Mouse (Mus musculus) erythroblast, embryonic 14.5 days (primary cell): ENCODE data around the gene Ddx18. TPM values are rescaled to one million over a fixed set of nuclear protein-coding genes. Genes with fewer than 3 reads are reported as not detected.

ENCODE experiments used
- H3K27me3 ChIP-seq: 2 replicates; pipeline ENCODE4 v1.6.1; 2012; ENCODE audit warnings: inconsistent platforms; ENCODE audit not compliant: control insufficient read depth
- H3K36me3 ChIP-seq: 2 replicates; pipeline ENCODE4 v1.6.1; 2012; ENCODE audit warnings: mild to moderate bottlenecking, inconsistent platforms; ENCODE audit not compliant: control insufficient read depth
- H3K4me1 ChIP-seq: 2 replicates; pipeline ENCODE4 v1.6.1; 2012; ENCODE audit warnings: inconsistent platforms; ENCODE audit not compliant: control insufficient read depth
- H3K4me3 ChIP-seq: replicated peaks from 2 replicates; pipeline ENCODE3; 2012; ENCODE audit warnings: moderate library complexity, mild to moderate bottlenecking, inconsistent platforms
- H3K9me3 ChIP-seq: 2 replicates; pipeline ENCODE4 v1.6.1; 2012; ENCODE audit warnings: low read length, inconsistent platforms, mixed read lengths; ENCODE audit not compliant: control insufficient read depth
- GATA1 ChIP-seq: IDR thresholded peaks from 2 replicates; pipeline ENCODE4 v1.6.1; 2012; ENCODE audit warnings: low read length, inconsistent platforms, mixed read lengths
- TAL1 ChIP-seq: IDR thresholded peaks from 3 replicates; pipeline ENCODE4 v1.6.1; 2012; ENCODE audit warnings: low read length, inconsistent platforms, mixed read lengths
- polyA plus RNA-seq: library from polyadenylated mRNA; stranded (reverse); fragments of >175 nt; gene quantifications from 2 replicates; pipeline ENCODE4 v1.2.3, GENCODE M21; 2012

The Ddx18 gene
- polyA plus RNA-seq, 1 experiment: 1.3 TPM

DNA sequence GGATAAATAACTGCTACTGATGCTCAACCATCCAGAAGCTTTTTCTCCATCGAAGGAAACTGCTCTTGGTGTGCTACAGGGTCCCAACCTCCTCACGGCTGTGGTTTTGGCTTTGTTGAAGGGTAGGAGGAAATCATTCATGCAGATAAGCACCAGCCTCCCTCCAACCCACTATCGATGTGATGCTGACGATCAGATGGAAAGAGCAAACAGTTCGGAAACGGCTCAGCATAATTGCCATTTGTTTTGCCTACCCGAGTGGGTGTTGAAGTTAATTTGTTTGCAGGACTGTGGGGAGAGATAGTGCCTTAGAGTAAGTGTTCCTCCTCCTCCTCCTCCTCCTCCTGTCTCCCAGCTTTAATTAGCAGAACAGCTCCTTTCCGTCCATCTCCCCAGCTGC is 27.4 kb downstream of the Ddx18 start:
- no peak for TF ChIP-seq TAL1
- TF ChIP-seq GATA1: no peak
- H3K36me3 ChIP-seq: no peaks in the 10 kb centered on the region
- no peaks in the 10 kb centered on the region for H3K4me1 ChIP-seq
- H3K9me3 ChIP-seq: no peaks in the 10 kb centered on the region
- no peaks in the 10 kb centered on the region for H3K27me3 ChIP-seq
- no peak overlapping the region for H3K4me3 ChIP-seq

DNA sequence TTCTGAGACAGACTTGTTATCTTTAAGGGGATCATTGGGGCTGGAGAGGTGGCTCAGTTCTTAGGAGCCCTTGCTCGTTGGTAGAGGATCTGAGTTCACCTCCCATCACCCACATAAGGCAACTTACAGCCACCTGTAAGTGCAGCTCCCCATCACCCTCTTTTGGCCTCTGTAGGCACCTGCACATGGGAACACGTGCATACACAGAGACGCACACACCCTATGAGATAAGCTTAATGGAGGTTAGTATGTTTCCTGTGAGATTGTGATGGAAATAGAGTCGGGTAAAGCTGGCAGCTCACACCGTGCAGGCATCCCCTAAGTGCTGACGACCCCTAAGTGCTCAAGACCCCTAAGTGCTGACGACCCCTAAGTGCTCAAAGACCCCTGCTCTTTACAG is 36.4 kb downstream of the Ddx18 start:
- TF ChIP-seq TAL1 (no peak), GATA1 (no peak)
- Histone ChIP-seq H3K9me3 (peaks cover 3% of the 10 kb centered on the region; the same call in 1 of the 2 replicates), H3K27me3 (peaks cover 28% of the 10 kb centered on the region), H3K4me3 (no peak overlapping the region), H3K4me1 (no peaks in the 10 kb centered on the region), H3K36me3 (no peaks in the 10 kb centered on the region)

DNA sequence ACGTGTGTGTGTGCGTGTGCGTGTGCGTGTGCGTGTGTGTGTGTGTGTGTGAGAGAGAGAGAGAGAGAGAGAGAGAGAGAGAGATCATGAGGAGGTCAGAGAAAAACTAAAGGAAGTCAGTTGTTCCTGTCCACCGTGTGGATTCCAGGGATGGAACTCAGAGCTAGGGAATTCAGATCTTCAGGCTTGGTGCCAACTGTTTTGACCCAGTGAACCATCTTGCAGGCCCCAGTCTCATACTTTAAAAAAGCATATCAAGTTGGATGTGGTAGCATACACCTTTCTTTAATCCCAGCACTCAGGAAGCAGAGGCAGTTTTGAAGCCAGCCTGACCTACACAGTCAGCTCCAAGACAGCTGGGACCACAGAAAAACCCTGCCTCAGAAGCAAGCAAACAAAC is 38.5 kb downstream of the Ddx18 start:
- Histone ChIP-seq H3K27me3 (peaks cover 33% of the 10 kb centered on the region), H3K4me3 (no peak overlapping the region), H3K36me3 (no peaks in the 10 kb centered on the region), H3K4me1 (no peaks in the 10 kb centered on the region), H3K9me3 (peaks cover 3% of the 10 kb centered on the region; the same call in 1 of the 2 replicates)
- TF ChIP-seq GATA1: no peak
- TF ChIP-seq TAL1: no peak

DNA sequence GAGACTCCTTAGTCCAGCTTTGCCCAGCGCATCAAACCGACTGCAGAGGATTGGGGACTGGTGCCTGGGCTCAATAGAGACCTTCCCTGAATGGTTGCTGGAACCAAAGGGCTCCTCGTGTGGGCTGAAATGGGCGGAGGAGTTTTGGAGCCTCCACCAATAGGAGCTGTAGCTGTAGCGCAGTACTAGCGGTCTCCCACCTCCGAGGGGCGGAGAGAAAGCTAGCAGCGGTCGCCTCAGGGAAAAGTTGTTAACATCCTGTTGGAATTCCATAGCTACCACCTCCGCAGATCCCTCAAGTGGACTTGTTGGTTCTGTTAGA is 39.4 kb downstream of the Ddx18 start, which contains the start of gene Htr5b:
Gene Htr5b, minus strand, starts transcription at position 67 of the 322 bp plus-strand sequence.
- Histone ChIP-seq H3K27me3 (peaks cover 33% of the 10 kb centered on the region), H3K36me3 (no peaks in the 10 kb centered on the region), H3K9me3 (peaks cover 3% of the 10 kb centered on the region; the same call in 1 of the 2 replicates), H3K4me3 (no peak within 1 kb of the TSS), H3K4me1 (no peaks in the 10 kb centered on the region)
- TF ChIP-seq GATA1: no peak
- no peak for TF ChIP-seq TAL1

- H3K27me3 ChIP-seq: peaks cover 33% of the 10 kb centered on the region
- no peaks in the 10 kb centered on the region for H3K4me1 ChIP-seq
- no peak overlapping the region for H3K4me3 ChIP-seq
- TF ChIP-seq TAL1 (no peak), GATA1 (no peak)
- H3K36me3 ChIP-seq: no peaks in the 10 kb centered on the region
- H3K9me3 ChIP-seq: peaks cover 3% of the 10 kb centered on the region; the same call in 1 of the 2 replicates
Measured at GRCm38 (mm10) chr1:121527600-121528398, 40.0 kb downstream of the Ddx18 start.

DNA sequence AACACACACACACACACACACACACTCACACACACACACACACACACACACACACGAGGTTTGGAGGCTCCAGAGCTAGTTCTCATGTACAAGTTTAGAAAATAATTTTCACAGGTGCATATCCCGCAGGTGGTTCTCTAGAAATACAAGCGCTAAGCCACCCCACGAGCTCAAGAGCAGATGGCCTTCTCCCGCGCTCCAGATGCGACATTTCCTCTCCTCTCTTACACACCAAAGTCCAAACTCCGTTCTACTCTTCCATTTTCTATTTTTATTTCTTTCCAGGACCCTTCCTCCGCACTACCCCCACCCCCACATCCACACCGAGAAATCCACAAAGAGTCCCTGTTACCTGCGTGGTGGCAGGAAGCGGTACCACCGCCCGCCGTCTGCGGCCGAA is 40.7 kb downstream of the Ddx18 start:
- Histone ChIP-seq H3K9me3 (peaks cover 3% of the 10 kb centered on the region; the same call in 1 of the 2 replicates), H3K4me3 (no peak overlapping the region)

GRCm38 (mm10) chr1:121518609-121519008 is 49.2 kb downstream of the Ddx18 start:
- Histone ChIP-seq H3K4me3 (no peak overlapping the region), H3K9me3 (no peaks in the 10 kb centered on the region), H3K36me3 (no peaks in the 10 kb centered on the region), H3K4me1 (no peaks in the 10 kb centered on the region), H3K27me3 (no peaks in the 10 kb centered on the region)
- TF ChIP-seq GATA1: no peak

More for the DNA sequence above, 40.7 kb downstream of the Ddx18 start:
- TF ChIP-seq TAL1 (no peak), GATA1 (no peak)
- Histone ChIP-seq H3K36me3 (no peaks in the 10 kb centered on the region), H3K27me3 (peaks cover 33% of the 10 kb centered on the region), H3K4me1 (no peaks in the 10 kb centered on the region)

- no peaks in the 10 kb centered on the region for H3K4me1 ChIP-seq
- no peaks in the 10 kb centered on the region for H3K9me3 ChIP-seq
- no peaks in the 10 kb centered on the region for H3K36me3 ChIP-seq
- H3K4me3 ChIP-seq: no peak overlapping the region
- no peak for TF ChIP-seq GATA1
- TF ChIP-seq TAL1: no peak
- H3K27me3 ChIP-seq: no peaks in the 10 kb centered on the region
Measured at GRCm38 (mm10) chr1:121511966-121512365, 55.8 kb downstream of the Ddx18 start.

- Histone ChIP-seq H3K4me3 (no peak overlapping the region), H3K36me3 (no peaks in the 10 kb centered on the region), H3K4me1 (no peaks in the 10 kb centered on the region), H3K27me3 (no peaks in the 10 kb centered on the region), H3K9me3 (no peaks in the 10 kb centered on the region)
- no peak for TF ChIP-seq TAL1
- no peak for TF ChIP-seq GATA1
Measured at GRCm38 (mm10) chr1:121511186-121511585, 56.6 kb downstream of the Ddx18 start.
